Mouse (Mus musculus): ENCODE measurements at regions not wholly inside any gene's neighbourhood (a gene's known extent, or its start where the extent isn't known, plus 50 kb on each side); places are given as distances from the start of the nearest gene placed in this dataset.

DNA sequence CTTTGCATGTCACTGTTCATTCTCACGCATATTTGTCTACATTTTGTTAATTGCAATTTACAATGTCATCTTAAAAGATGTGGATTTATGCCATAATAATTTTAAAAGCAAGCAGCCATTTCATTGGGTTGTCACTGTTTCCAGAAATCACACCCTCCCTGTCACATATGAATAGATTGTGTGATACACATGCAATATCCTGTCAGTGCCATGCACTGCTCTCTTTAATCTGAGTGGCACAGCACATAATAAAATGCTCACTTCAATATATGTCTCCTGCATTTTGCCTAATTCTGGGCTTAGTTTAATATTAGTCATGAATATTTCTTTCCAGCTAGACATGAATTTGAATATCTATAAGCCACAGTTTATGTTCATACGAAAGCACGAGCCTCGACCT is 56.1 kb upstream of the 1700008P02Rik start:
- TF ChIP-seq CTCF (IDR thresholded peaks at IDR 0.05), result no peak
- TF ChIP-seq EP300 (IDR thresholded peaks at IDR 0.05; ENCODE audit: insufficient read depth, low read depth, low read length), result no peak
- TF ChIP-seq POLR2A (IDR thresholded peaks at IDR 0.05; ENCODE audit: insufficient read depth, low read depth, low read length), result no peak
